Mouse (Mus musculus) kidney, postnatal 14 days (tissue): ENCODE results near the gene Jak3.

Source experiments
- DNase-seq: peaks from one replicate; pipeline ENCODE4 v3.0.0; 2022; ENCODE audit warnings: mixed read lengths

Gene Jak3

DNA sequence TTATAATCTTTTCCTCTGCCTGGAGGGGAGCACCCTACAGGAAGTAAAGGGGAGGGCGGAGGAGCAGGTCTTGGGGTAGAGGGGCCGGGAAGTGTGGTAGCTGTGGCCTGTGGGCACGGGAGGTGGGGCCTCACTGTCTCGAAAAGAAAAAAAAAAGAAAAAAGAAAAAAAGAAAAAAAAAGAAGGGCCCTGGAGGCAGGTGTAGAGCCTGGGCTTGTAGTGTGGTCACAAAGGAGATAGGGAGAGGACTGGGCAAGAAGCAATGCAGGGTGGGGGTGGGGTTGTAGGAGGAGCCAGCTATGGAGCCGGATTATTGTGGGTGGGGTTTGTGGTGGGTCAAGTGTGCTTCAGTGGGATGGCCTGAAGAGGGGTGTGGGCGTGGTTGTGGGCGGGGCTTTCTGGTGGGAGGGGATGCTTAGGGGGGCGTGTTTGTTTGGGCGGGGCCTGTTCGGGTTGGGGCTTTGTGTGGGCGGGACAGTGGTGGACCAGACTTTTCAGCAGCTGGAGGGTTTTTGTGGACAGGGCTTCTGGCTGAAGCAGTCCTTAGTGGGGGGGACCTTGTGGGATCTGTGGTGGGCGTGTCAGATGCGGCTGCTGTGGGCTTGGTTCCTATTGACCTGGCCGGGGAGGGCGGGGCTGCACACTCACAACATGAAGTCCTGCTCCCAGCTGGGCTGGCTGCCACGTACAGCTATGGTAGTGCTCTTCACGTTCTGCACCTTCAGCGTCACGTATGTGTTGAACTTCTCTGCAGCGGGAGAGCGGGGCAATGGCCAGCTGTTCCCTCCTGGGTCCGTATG is 10.6 kb upstream of the Jak3 start:
- peak; percentile 75 for DNase-seq

- no peak for DNase-seq
Observed at GRCm38 (mm10) chr8:71666855-71667254, 9.2 kb upstream of the Jak3 start.

GRCm38 (mm10) chr8:71667256-71667655 is 8.8 kb upstream of the Jak3 start:
- no peak for DNase-seq

DNA sequence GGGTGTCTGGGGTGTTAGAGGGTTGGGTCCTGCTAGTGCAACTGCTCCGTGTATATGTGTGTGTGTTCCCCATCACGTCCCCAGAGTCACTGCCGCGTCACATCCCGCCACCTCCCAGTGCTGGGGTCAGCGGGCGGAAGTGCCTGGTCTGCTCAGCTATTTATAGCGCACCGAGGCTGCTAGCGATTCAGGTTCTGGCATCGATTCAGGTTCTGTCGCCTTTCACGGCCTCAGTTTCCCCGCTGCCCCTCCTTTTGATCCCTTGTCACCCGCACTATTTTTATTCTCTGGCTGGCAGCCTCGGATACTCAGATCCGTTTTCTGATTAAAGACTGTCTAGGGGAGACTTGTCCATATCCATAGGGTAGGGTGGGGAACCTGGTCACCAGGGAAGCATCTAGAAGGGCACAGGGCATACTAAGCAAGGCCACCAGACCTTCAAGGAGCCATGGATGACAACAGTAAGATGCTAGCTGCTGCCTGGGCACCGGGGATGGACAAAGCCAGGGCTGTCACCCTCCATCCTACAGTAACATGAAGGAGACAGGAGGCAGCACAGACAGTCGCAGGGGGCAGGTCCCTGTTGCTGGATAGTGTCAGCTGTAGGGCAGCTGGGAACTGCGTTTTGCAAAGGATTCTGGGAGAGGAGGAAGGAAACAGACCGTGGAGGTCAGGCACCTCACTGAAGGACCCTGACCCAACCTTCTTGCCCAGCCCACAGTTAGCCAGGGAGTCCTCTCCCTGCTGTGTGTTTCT is 7.7 kb upstream of the Jak3 start:
- DNase-seq, result peak; percentile 59

DNA sequence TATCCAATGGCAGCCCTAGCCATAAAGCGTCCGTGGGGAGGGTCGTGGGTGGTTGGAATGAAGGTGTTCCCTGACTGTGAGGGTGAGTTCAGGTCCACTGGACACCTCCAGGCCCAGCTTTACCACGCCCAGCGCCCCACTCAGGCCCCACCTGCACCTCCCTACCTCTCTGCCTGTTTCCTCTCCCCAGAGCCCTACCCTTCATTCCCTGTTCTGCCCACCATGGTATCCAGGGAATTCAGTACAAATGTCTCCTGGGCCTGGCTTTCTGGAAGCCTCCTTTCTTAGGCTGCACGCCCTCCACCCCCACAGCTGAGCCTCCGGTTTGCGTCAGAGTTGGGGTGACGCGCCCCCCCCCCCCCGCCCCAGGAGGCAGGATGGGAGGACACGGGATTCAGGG is 5.9 kb upstream of the Jak3 start:
- DNase-seq, result no peak

GRCm38 (mm10) chr8:71670621-71671548 is 5.2 kb upstream of the Jak3 start:
- DNase-seq, result peak; percentile 52

DNA sequence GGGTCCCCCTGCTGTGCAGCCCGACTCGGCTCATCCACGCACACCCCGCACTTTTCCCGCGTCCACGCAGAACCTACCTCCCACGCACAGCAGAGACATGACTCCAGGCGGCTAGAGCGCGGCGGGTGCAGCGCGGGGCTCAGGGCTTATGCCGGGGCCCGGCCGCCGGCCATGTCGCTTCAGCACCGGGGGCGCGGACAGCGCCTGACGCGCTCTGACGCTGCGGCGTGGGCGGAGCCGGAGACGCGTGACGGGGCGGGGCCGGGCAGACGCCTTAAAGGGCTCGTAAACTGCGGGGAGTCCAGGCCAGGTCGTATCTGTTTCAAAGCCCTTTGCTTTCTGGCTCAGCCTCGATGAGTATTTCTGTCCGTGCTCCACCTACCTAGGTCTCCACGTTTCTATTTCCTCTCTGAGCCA is 4.5 kb upstream of the Jak3 start, which contains the start of gene Unc13a:
Unc13a (minus strand) TSS at position 209 of the 417 bp plus-strand sequence.
- DNase-seq, result peak; percentile 93

DNA sequence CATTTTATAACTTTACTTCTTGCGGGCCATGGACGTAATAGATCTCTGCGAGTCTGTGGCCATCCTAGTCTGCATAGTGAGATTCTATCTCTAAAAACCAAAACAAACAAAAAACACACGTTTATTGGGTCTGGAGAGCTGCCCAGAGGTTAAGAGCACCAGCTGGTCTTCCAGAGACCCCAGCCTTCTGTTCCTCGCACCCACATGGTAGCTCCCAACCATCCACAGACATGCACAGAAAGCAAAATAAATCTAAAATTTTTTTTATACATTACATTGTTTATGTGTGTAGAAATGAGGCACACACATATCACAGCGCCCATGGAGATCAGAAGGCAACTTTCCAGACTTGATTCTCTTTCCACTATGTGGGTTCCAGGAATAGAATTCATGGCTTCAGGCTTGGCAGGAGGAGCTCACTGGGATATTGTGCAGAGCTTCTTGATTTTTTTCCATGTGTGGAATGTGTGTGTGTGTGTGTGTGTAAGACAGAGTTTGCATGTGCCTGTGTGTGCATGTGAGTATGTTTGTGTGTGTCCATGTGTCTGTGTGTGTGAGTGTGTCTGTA is 3.8 kb upstream of the Jak3 start:
- no peak for DNase-seq

DNA sequence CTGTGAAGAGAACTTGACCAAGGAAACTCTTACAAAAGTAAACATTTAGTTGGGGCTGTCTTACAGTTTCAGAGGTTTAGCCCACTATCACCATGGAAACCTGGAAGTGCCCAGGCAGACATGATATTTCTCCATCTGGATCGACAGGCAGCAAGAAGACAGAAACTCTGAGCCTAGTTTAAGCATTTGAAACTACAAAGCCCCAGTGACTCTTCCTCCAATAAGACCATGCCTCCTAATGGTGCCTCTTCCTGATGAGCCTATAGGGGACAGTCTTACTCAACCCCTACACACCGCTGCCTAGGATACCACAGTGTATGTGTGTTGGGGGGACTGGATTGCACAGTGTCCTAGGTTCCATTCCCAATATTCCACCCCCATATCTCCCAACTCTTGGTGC is 2.0 kb upstream of the Jak3 start:
- no peak for DNase-seq

DNA sequence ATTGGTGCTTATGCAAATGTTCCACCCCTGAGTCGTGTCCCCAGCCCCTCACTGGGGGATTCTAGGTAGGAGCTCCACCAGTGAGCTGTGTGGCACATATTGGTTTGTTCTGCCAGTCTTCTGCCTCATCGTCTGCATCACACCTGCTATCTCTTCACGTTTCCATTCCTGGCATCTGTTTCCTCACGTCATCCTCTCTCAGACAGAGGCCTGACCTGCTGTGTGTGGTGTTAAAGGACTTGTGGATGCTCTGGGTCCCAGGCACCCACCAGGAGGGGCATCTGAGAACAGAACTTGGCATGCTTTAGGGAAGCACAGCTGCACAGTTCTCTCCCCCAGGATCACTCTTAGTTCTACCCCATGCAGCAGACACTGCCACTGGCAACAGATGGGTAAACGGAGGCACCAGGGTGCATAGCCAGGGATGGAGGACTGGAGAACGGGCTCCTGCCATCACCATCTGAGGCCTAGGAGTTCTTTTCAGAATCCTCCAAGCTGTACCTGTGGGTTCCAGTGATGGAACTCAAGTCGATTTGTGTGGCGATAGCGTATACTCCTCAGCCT is 558 bp upstream of the Jak3 start:
- DNase-seq, result no peak

GRCm38 (mm10) chr8:71676803-71677202 is 707 bp downstream of the Jak3 start:
- no peak for DNase-seq

- peak; percentile 58 for DNase-seq
Observed at GRCm38 (mm10) chr8:71677555-71677954, 1.5 kb downstream of the Jak3 start.

- no peak for DNase-seq
Observed at GRCm38 (mm10) chr8:71678216-71678615, 2.1 kb downstream of the Jak3 start.

DNA sequence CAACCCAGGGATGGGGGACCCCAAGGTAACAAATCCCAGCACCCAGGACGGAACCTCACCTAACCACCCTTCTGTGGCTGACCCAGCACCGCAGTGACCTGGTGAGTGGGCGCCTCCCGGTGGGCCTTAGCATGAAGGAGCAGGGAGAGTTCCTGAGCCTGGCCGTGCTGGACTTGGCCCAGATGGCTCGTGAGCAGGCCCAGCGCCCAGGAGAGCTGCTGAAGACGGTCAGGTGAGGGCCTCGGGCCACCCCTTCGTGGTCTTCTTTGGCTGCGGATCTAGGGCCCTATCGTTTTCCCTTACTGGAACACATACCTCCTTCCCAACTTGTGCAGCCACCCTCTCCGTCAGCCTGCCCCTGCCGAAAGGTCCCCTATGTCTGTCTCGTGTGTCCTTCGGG is 3.0 kb downstream of the Jak3 start:
- DNase-seq, result no peak

DNA sequence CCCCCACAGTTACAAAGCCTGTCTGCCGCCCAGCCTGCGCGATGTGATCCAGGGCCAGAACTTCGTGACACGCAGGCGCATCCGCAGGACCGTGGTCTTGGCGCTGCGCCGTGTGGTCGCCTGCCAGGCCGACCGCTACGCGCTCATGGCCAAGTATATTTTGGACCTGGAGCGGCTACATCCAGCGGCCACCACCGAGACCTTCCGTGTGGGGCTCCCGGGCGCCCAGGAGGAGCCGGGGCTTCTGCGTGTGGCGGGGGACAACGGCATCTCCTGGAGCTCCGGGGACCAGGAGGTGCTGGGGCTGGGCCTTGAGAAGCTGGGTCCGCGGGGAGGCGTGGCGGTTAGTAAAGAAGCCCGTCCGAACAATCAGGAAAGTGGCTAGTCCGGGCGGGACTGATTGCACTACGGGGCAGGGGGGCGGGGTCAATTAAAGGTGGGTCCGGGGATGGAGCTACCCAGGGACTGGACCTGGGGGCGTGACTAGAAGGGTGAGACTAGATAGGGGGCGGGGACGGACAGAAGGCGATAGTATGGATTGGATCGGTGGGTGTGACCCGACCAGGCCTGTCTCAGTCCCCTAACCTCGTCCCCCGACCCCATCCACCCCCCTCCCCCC is 3.6 kb downstream of the Jak3 start:
- DNase-seq, result no peak

- DNase-seq, result peak; percentile 51
Observed at GRCm38 (mm10) chr8:71680471-71680870, 4.4 kb downstream of the Jak3 start.

DNA sequence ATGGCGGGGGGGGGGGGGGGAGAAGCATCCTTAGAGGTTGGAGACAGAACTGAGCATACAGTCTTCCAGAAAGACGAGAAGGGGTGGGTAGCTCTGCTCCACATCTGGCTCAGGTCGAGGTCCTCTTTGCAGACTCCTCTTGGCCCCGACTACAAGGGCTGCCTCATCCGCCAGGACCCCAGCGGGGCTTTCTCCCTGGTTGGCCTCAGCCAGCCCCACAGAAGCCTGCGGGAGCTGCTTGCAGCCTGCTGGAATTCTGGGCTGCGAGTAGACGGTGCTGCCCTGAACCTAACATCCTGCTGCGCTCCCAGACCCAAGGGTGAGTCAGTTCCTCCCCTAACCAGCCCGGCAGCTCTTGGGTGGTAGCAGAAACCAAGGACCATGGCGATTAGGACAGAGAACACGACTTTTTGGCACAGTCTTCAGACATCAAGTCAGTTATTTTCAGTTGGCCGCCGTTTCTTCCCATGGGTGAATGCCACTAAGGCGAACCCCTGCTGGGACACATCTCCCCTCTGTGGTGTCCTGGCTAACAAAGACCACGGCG is 5.3 kb downstream of the Jak3 start:
- no peak for DNase-seq

DNA sequence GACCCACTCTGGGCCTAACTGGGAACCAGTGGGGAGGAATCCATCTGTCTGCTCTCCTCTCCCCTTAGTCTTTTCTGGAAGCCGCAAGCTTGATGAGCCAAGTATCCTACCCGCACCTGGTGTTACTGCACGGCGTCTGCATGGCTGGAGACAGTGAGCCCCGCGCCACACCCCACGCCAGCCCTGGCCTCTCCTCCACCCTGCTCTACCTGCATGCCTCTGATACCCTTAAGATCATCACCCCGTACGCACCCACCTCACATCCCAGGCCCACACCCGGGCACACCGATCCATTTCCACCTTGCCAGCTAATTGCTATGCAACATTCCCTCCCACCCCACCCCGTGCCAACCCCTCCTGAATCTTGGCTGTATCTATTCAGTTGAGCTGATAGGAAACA is 6.7 kb downstream of the Jak3 start:
- no peak for DNase-seq

- no peak for DNase-seq
Observed at GRCm38 (mm10) chr8:71684701-71685100, 8.6 kb downstream of the Jak3 start.

- DNase-seq, result no peak
Observed at GRCm38 (mm10) chr8:71685573-71685972, 9.5 kb downstream of the Jak3 start.

DNA sequence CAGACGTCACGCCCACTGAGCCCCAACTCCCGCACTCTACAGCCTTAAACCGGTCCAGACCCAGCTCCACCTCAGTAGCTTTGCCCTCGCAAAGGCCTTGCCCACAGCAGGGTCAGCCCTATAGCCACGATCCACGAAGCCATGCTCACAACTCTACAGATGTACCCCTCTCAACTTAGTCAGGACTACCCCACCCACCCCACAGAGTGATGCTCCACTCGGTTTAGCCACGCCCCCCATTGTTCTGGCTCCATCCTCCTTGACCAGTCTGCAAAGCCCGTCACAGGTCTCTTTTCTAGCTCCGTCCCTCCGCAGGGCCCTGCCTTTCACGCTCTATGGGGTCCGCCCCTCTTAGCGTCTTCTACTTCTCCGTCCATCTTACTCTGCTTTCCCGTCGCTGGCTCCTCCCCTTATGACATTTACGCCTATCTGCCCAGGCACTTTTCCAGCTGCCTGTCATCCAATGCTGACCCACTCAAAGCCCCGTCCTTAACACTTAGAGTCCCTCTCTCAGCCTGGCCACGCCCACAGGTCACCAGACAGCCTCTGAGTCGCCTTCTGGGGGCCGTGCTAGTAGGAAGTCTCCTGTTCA is 10.1 kb downstream of the Jak3 start:
- peak; percentile 40 for DNase-seq
